Mouse (Mus musculus) spleen, postnatal 14 days (tissue): ENCODE measurements at regions not wholly inside any gene's neighbourhood (a gene's known extent, or its start where the extent isn't known, plus 50 kb on each side); places are given as distances from the start of the nearest gene placed in this dataset.
"Not testable (repeated sequence)": the region's sequence is repeated elsewhere in the genome, so short reads cannot be mapped to it uniquely, and the experiment has no call there.

Source experiments
- DNase-seq, 2 experiments: peaks; one replicate each; pipeline ENCODE4 v3.0.0; 2021 to 2022; ENCODE audit warnings: low spot score in 2 of 2

DNA sequence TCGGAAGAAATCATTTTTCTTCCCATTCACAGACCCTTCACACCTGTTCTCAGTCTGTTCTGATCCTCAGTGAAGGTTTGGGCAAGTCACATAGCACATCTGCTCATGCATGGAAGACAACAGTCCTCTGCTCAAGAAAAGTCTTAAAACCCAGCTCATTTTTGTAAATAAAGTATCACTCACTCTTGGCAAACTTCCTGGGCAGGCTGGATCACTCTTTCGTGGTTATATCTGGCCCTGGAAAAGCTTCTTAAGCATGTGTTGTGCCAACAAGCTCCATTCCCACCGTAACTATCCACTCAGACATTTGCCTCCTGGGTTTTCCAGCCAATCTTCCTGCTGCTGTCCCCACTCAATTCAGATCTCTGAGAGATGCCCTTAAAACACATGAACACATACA, 103.2 kb upstream of the Cep85l start:
- DNase-seq = no peak

DNA sequence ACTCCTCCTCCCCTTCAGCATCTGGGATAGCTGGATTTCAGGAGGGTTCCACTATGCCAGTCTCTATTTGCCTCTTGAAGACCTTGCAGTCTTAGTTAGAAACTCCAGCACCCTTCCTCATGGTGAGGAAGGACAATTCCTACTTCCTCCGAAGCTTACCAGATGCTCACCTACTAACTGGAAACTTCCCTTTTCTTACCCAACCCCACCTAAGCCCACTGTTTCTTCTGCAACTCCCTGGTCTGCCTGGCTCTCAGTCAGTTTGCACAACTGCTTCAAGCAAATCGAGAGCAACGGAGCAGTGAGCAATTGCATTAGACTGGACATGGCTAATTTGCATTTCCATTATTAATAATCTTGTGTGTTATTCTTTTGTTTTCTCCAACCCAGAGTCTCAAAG, 90.5 kb upstream of the Cep85l start:
- DNase-seq = no peak

DNA sequence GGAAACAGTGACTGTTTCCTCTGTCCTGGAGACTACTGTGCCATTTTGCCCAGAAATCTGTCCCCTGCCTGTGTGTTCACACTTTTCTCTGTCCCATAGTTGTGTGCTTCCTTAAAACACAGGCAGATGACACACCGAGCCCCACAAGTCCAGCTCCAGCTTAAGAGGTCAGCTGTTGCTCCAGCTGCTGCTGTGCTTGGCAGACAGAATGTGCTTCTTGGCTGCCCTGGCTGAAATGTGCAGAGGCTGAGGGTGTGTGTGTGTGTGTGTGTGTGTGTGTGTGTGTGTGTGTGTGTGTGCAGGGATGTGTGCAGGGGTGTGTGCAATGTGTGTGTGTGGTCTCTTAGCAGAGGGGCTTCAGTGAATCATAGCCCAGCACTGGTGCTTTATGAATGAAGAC, 89.9 kb upstream of the Cep85l start:
- DNase-seq = no peak

DNA sequence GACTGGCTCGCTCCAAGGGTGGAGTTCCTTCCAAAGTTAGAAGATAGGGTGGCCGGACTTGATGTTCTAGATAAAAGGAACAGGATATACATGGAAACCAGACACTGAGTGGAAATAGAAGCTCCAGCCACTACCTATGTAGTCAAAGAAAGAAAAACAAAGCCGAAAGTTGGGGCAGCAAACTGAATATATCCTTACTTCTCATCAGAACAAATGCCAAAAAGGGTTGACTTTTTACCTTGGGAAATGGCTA, 88.5 kb upstream of the Cep85l start:
- DNase-seq = no peak

DNA sequence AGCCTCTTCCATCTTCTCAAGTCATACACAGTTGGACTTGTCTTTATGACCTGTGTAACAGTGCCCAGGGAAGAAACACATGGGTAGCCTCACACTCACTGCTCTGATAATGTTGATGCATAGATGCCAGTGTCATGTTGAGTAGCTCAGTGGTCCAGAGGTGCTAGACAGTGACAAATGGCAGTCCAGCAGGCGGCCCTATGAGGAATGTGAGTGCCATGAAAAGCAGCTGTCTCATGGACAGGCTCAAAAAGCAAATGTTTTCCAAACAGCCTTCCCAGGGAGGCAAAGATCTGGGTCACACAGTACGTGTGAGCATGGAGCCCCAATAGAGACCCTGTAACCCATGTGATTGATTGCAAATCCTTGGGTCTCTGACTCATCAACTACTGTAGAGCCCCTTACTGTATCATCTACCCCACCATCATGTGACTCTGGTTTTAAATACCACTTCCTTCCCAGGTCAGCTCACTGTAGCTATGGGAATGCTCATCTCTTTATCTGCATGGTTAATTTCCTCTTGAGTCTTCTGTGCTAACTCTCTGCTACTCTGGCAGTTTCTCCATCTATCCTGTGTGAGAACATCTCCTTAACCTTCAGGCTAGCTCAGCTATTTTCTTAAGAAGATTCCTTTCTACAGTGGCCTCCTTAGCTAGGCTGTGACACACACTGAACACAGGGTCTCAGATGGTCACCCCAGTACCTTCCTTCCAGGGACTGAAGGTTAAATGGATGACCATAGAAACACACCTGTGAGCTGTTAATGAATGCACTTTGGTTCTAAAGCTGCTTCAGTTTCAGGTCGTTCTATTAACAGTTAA, 87.9 kb upstream of the Cep85l start:
- no peak for DNase-seq

DNA sequence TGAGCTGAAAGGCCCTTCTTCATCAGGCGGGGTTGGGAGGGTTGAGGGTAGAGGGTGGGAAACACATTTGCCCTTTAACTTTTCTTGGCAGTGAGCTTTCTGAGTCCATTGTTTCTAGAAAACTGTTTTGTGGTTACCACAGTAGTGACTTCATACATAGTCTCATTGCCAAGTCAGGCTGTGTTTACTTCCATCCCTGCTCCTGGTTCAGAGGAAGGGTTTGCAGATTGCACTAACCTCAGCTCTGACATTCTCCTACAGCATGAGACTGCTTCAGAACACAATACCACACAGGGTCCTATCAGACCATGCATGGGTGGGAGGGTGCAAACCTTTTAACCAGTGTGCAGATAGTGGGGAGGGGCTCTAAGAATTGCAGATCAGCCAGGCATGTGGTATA, 87.1 kb upstream of the Cep85l start:
- no peak for DNase-seq

DNA sequence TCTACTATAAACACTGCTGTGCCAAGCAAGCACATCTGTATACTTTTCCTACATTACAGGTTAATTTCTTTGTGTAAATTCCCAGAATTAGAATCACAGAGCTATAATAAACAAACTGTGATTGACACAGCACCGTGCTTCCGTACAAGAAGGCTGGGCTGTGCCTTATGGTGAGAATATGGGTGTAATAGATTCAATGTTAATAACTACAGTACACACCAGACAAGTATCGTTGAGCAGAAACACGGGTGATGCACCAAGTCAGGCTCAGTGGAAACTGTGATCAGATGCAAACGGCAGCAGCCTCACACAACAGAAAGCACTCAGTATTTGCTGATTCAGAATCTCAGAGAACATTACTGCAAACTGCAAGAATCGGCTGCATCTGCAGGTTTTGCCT, 86.5 kb upstream of the Cep85l start:
- DNase-seq = no peak

DNA sequence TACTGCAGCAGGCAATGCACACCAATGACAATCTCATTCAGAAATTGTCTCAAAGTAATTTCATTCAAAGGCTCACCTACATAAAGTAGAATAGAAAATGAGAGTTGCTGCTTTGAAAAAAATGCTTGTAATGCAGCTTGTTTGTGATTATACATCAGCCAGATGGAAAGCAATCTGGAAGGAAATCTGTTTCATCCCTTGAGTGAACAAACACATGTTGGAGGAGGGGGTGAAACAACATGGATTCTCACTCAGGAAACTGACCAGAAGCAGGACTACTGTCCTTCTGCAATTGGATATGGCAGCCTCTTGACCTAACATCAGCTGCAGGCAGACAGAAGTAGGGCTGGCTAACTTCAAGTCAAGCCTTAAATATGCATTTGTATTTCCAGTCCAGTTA, 84.8 kb upstream of the Cep85l start:
- DNase-seq = no peak

DNA sequence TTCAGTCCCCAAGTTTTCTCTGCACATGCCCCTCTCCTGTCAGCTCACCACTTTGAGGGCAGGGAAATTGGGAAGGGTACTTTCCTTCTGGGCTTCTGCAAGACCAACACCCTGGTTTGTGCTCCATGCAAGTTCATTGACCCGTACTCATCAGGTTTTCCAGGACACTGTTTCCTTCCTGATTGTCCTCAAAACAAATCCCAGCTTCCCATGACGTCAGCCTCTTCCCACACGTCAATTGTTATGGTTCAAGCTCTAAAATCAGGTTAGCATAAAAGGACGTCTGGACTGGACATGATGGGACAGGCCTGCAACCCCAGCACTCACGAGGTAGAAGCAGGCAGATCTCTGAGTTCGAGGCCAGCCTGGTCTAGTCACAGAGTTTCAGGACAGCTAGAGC, 84.3 kb upstream of the Cep85l start:
- DNase-seq = no peak

DNA sequence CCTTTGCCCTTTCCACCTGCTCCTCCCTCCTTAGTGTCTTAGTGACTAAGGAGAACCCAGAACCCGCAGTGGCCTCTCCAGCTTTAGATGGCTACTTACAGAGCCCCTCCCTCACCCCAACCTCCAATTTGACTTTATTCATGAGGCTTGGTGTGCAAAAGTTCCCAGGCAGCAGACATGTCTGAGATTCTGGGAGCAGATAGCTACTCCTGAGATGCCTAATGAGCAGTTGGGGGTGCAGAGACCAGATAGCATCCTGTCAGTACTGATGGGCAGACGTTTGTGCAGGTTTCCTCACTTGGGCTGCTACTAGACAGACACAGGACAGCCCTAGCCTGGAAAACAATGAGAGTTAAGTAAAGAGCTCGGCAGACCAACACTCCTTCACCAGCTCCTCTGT, 83.7 kb upstream of the Cep85l start:
- no peak for DNase-seq

DNA sequence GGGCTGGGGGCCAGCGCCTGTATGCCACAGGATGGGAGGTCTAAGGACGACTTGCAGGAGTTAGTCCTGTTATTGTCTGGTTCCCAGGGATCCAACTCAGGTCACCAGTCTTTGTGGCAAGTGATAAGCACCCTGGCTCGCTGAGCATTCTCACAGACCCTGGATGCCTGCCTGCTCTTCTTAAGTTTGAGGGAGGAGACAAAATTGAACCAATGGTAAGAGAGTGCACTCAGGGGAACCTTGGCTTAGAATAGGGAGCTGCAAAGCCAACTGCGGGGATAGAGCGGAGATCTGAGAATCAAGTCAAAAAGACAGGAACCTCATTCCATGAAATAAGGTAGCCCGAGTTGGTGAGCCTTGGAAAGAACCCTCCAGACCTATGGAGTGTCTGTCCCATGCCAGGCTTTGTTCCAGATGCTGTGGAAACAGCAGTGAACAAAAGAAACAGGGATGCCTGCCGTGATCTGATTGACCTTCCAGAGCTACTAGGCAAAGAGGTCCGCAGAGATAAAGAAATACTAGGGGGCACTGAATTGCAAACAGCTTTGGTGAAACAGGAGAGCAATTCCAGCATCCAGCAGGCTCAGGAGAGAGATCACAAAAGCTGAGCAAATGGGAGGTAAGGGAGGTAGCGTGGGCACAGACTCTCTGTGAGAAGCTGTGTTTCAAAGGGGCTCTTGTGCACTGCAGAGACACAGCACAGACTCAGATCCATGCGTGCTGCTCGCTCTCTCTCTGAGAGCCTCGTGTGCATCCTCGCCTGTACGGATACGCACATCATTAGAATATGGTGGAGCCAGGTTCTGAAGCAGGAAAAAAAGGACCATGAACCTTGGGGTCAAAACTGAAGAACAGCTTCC, 82.9 kb upstream of the Cep85l start:
- no peak for DNase-seq

DNA sequence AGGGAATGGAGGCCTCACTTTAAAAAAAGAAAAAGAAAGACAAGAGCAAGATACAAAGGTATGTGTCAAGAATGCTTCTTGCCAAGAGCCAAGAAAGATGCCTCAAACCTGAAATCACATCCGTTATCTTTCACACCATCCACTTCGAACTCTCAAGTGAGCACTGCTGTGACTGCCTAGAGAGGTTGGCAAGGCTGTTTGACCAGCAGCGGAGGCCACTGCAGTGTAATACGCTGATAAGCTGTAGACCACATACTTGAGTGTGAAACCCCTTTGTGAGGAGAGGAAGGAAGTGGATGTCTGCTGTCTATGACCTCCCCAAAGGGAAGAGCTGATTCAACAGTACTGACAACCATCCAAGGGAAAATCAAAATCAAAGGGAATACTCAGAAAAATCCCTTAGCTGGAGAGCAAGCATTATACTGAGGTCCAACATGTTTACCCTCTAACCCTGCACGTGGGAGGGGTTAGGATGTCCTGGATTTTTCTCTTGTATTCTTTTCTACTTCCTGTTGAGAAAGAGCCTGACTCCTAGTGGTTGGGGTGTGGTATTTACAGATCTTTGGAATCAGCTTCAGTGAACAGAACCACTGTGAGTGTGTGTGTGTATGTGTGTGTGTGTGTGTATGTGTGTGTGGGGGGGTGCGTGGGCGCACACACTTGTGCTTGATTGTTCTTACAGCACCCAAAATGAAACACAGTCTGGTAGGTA, 81.5 kb upstream of the Cep85l start:
- no peak for DNase-seq

DNA sequence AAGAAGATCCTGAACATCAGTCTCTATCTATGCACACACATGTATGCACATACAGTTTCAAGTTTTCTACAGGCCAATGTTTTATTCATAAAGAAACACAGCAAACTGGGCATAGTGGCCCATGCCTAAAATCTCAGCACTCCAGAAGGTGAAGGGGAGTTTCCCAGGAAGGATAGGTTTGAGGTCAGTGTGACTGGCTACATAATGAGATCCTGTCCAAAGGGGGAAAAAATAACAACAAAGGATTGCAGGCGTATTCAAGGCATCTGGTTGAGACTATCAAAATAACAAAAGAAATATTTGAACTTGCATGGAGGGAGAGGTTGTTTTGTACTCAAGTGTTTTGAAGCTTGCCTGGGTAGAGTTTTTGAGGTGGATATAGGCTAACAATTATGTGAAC, 80.0 kb upstream of the Cep85l start:
- not testable (repeated sequence) for DNase-seq

DNA sequence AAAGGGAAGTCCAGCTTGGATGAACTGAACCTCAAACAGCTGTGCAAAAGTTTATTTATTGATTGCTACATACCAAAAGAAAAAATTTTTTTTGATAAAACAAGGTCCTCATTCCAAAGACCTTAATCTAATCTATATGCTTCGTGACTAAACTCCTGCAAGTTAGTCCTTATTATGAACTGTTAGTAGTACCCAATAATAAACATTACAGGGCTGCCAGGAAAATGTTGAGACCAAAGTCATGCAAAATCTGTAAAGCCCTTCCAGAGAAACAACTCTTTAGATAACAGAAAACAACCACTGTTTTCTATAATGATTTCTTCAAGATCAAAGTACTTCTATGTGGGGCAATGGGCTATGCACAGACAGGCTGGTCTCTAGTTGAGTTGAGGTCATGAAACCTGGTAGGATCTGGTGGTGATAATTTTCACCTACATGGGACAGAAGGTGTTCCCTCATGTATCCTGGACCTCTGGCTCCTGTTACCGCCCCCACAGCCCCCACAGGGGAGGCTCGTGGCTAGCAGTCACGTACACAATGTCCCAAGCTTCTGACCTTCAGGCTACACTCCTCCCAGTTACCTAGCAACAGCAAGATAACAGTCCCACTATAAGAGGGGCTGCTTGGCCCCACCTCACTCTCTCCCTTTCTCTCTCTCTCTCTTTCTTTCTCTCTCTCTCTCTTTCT, 76.4 kb upstream of the Cep85l start:
- DNase-seq = no peak

DNA sequence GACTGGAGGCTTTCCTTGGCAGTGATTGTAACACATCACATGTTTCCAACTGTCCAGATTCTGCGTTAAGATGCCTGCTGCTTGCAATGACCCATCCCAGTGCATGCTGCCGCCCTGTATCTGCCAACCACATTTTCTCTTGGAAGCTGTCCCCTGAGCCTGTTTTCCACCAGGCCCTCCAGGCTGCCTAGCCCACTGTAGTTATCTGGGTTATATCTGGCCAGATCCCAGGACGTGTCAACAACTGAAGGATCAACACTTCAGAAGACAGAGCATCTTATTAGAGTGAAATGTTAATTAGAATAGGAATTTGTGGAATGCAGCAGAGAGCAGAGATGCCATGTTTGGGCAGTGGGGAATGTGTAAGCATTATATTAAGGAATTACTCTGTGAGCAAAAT, 65.0 kb upstream of the Cep85l start:
- DNase-seq = no peak

DNA sequence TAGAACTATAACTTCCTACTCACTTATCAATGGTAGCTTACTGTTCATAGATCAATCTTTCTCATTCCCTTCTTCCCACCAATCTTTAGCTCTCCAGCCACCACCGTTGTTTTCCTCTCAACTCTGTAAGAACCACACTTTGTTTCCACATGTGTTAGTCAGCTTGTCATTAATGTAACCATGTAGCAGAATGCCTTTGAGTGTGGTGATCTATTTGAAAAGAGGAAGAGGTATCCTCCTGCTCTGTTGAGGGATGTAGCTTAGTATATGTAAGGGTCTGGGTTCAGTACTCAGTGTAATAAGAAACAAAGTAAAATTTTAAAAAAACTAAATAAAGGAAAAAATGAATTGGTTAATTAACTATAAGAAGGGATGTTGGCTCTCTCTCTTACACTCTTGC, 63.7 kb upstream of the Cep85l start:
- no peak for DNase-seq

DNA sequence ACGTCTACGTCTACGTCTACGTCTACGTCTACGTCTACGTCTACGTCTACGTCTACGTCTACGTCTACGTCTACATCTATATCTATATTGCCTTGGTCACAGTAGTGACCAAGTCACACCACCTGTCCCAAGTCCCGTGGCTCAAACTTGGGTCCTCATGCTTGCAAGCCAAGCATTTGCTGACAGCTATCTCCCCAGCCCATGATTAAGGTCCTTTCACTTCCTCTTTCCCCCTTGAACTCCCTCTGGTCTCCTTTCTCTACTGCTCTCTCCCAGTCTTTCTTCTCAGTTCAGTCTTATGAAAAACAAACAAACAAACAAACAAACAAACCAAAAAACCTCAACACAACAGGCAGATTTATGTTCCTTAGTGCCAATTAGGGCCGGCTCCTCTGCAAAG, 63.2 kb upstream of the Cep85l start:
- DNase-seq = no peak

DNA sequence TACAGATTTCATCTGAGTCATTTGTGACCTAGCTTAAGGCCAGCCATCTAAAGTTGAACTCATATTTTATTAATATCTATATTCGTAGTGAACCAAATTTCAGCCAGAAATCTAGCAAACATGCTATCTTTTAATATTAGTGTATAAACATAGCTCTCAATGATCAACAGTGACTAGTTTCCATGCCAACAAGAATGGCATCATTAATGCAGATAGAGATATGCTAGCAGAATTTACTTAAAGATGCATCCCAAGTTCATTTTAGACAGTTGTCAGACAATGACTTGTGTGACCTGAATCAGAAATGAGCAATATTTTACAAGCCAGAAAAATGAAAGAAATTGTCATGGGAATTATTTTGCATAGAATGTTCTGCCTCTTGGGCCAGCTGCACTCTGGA, 60.5 kb upstream of the Cep85l start:
- no peak for DNase-seq

DNA sequence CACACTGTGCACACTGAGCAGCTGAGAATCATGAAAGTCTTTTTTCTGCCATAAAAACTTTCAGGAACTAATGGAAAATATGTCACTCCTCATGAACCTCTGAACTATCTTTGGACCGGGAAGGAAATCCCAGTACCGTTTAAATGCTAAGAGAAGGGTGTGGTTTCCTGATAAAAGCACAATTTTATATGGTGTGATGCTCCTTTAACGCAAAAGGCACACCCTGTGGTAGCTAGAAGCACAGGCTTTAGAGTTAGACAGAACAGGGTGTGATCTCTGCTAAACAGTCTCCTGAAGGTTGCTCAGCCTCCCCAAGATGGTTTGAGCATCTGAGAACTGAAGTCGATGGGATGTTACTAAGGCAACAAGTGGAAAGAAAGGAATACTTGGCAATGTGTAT, 58.6 kb upstream of the Cep85l start:
- no peak for DNase-seq

DNA sequence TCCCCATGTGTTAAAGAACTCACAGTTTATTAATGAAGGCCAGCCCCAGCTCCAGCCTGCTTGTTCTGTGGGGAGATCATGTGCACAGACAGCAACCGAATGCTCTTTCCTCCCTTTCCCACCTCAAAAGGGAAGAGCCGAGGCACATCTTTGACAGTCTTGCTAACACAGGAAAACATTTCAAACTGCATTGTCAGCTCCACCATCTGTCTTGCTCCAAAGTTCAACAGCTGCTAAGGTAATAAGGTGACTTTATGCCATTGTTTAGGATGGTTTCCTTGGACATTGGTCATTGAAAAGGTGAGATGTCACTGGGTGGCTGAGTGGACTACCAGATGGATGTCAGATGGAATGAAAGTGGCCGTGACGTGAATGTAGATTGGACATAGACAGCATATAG, 58.0 kb upstream of the Cep85l start:
- no peak for DNase-seq

DNA sequence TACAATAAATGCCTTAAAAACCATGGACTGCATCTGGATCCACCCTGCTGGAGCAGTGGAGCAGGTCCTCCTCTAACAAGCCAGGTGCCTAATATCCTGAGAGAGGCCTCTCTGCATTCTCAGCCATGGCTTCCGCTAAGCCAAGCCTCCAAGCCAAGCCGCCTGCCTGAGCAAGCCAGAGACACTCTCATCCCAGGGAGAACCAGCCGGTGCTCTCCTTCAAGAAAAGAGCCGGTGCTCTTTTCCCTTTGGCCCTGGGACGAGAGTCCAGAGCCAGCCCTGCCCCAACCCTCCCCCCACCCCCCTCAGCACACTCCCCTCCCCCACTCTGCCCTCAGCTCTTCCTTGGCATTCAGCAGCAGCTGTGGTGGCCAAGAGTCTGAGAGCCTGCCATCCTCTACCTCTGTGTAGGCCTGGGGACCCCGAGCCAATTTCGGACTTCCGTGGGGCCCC, 56.3 kb upstream of the Cep85l start:
- DNase-seq = no peak

DNA sequence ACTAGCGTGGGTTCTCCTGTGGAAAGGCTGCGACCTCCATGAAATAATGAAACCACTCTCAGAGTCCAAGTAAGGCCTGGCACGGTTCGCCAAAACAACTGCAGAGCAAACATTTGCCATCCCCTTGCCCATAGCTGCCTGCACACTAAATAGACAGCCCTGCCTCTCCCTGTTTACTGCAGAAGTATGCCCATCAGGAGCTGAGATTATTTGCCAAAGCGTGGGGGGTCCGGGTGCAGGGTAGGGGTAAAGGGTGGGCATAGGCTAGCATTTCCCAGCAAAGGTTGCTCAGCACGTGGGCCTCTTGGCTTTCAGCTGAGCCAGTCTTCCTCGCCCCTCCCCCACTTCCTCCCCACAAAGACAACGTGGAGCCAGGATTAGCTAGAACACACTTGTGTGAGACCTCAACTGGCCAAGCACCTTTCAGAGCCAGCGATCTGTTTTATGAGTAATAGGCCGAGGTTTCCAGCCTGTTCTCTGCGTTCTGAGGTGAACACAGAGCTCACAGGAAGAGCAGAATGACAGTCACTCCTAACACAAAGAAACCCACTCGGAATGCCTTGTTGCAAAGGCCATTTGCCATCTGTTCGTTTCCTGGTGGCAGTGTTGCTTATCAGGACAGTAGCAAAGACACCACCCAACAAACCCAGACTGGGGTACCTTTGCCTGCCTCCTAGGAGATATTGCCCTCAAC, 55.6 kb upstream of the Cep85l start:
- peak; percentile 9 to 27 for DNase-seq
